Mouse (Mus musculus) intestine, postnatal 0 days (tissue): Measurements from ENCODE around the gene 0610010K14Rik. TPM values are rescaled to one million over a fixed set of nuclear protein-coding genes. Genes with fewer than 3 reads are reported as not detected.
A peak's percentile ranks its signal among the peaks of the same experiment; 100 is the strongest.

ENCODE experiments used
- ATAC-seq: fragments of 200-750 bp; cut with Nextera tagmentation; 2 replicates; pipeline ENCODE4 v1.8.0; 2017; ENCODE audit warnings: mild to moderate bottlenecking, moderate TSS enrichment, moderate library complexity
- H3K27ac ChIP-seq: fragments of 300-500 bp; sonication (generic); 2 replicates; pipeline ENCODE4 v1.5.1; 2014; ENCODE audit warnings: mild to moderate bottlenecking, low read depth, low read length, moderate library complexity
- H3K27me3 ChIP-seq: fragments of 300-500 bp; sonication (generic); replicated peaks from 2 replicates; pipeline ENCODE4 v1.6.1; 2014; ENCODE audit warnings: low read length, mixed read lengths; ENCODE audit not compliant: control insufficient read depth, insufficient read depth
- H3K36me3 ChIP-seq: fragments of 300-500 bp; sonication (generic); 2 replicates; pipeline ENCODE4 v1.6.1; 2014; ENCODE audit warnings: mild to moderate bottlenecking, moderate library complexity; ENCODE audit not compliant: control insufficient read depth, insufficient read depth
- H3K4me1 ChIP-seq: fragments of 300-500 bp; sonication (generic); replicated peaks from 2 replicates; pipeline ENCODE4 v1.6.1; 2014; ENCODE audit warnings: antibody characterized with exemption, low read length, mixed read lengths; ENCODE audit not compliant: control insufficient read depth, insufficient read depth
- H3K4me2 ChIP-seq: fragments of 300-500 bp; sonication (generic); replicated peaks from 2 replicates; pipeline ENCODE4 v1.6.1; 2014; ENCODE audit warnings: low read depth, mild to moderate bottlenecking, moderate library complexity
- H3K4me3 ChIP-seq: fragments of 300-500 bp; sonication (generic); 2 replicates; pipeline ENCODE4 v1.5.1; 2014; ENCODE audit warnings: low read depth, low read length
- H3K9ac ChIP-seq: fragments of 300-500 bp; sonication (generic); 2 replicates; pipeline ENCODE4 v1.6.1; 2014; ENCODE audit warnings: mild to moderate bottlenecking, low read depth, low read length
- H3K9me3 ChIP-seq: fragments of 300-500 bp; sonication (generic); 2 replicates; pipeline ENCODE4 v1.6.1; 2016; ENCODE audit warnings: mixed run types; ENCODE audit not compliant: control insufficient read depth
- CTCF ChIP-seq: sonication (generic); IDR thresholded peaks from 2 replicates; pipeline ENCODE4 v1.5.1; 2016; ENCODE audit warnings: low read depth, mild to moderate bottlenecking, control low read depth, antibody characterized with exemption, moderate library complexity
- WGBS: fragments of 180-500 bp; shearing (Covaris S2); extraction: QIAGEN DNeasy Blood & Tissue Kit; methylation state at CpG from one replicate; pipeline ENCODE4 v1.1.7; 2014; 5-methylcytosine and 5-hydroxymethylcytosine counted together
- polyA plus RNA-seq: library from polyadenylated mRNA; unstranded; fragments of >200 nt; fragmentation: Nextera tagmentation; extraction: Ambion mirVana; gene quantifications from 2 replicates; pipeline ENCODE4 v1.2.1, GENCODE M21; 2015

The 0610010K14Rik gene
- polyA plus RNA-seq, 1 experiment from 2014 or later, result 72.7 TPM

DNA sequence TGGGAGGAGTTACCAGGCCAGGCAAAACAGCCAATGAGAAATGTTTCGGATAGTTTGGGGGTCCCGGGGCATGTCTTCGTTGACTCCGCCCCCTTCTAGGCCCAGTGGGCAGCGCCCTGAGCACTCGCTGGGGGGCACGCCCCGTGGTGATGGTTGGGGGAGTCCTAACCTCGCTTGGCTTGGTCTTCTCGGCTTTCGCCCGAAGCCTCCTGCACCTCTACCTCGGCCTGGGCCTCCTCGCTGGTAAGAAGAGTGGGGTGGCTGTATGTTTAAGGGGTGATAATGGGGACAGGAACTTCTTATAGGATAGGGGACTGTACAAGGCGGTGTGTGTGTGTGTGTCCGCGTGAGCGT is 22.9 kb downstream of the 0610010K14Rik start:
- Histone ChIP-seq H3K36me3 (peaks cover 4% of the 10 kb centered on the region; the same call in 1 of the 2 replicates), H3K4me1 (peaks cover 12% of the 10 kb centered on the region), H3K4me2 (peak overlapping the region; percentile 73), H3K4me3 (peak overlapping the region; percentile 32; the same call in 1 of the 2 replicates), H3K27me3 (peaks cover 15% of the 10 kb centered on the region), H3K9me3 (no peaks in the 10 kb centered on the region), H3K27ac (no peak overlapping the region), H3K9ac (0 out of 2 replicates have a peak overlapping the region, but pooled peaks have one; percentile 17)
- WGBS, result 28% methylated on average over 17 of the region's 18 CpGs
- TF ChIP-seq CTCF, result no peak
- ATAC-seq, result no peak

DNA sequence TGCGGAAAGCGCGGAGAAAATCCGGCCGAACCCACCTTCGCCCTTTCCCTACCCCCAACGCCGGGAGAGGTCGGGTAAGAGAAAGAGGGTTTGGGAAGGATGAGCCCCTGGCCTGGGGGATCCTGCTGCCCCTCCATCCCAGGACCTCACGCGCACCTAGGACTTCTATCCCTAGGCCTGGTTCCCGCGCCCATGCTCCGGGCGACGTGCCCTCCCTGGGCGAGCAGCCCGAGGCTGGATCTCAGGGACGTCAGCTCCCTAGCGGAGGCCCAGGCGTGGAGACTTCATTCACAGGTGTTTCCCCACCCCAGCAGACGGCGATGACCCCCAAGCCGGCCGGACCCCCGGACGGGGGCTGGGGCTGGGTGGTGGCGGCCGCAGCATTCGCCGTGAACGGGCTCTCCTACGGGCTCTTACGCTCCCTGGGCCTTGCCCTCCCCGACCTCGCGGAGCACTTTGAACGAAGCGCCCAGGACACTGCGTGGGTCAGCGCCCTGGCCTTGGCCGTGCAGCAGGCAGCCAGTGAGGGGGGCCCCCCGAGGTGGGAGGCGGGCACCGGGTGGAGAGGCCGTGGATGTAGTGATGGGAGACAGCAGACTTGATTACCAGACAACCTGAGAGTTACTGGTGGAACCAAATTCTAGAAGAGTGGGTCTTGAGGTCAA is 23.4 kb downstream of the 0610010K14Rik start:
- ATAC-seq, result 0 out of 2 replicates have a peak, but pooled peaks have one; percentile 6
- Histone ChIP-seq H3K36me3 (peaks cover 4% of the 10 kb centered on the region; the same call in 1 of the 2 replicates), H3K4me2 (peak overlapping the region; percentile 73), H3K4me1 (peaks cover 12% of the 10 kb centered on the region), H3K27me3 (peaks cover 15% of the 10 kb centered on the region), H3K9me3 (no peaks in the 10 kb centered on the region), H3K4me3 (peak overlapping the region; percentile 32), H3K9ac (0 out of 2 replicates have a peak overlapping the region, but pooled peaks have one; percentile 17), H3K27ac (no peak overlapping the region)
- no peak for TF ChIP-seq CTCF
- WGBS, result 1% methylated on average over 46 of the region's 46 CpGs

DNA sequence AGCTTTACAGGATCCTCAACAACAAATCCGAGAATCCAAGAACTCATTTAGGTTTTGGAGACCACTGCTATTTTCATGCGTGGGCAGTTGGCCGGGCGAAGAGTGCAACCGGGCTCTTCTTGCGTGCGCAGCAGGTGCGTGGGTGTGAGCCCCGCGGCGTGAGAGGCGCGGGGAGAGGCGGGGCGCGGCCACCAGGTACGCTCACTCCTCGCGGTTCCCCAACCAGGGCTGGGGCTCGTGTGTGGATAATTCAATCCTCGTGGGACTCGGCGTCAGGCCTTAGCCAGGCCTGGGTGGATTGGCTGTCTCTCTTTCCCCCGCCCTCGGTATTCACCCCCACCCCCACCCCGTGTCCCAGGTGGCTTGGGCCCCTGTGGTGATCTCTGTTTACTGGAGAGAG is 24.0 kb downstream of the 0610010K14Rik start:
- H3K4me3 ChIP-seq, result peak overlapping the region; percentile 32
- 7% methylated on average over 26 of the region's 26 CpGs for WGBS
- 0 out of 2 replicates have a peak overlapping the region, but pooled peaks have one; percentile 16 for H3K27ac ChIP-seq
- peaks cover 4% of the 10 kb centered on the region; the same call in 1 of the 2 replicates for H3K36me3 ChIP-seq
- peak overlapping the region; percentile 73 for H3K4me2 ChIP-seq
- H3K9me3 ChIP-seq, result no peaks in the 10 kb centered on the region
- no peak for TF ChIP-seq CTCF
- peaks cover 15% of the 10 kb centered on the region for H3K27me3 ChIP-seq
- peaks cover 11% of the 10 kb centered on the region for H3K4me1 ChIP-seq
- peak; percentile 17; the same call in 1 of the 2 replicates for ATAC-seq
- H3K9ac ChIP-seq, result 0 out of 2 replicates have a peak overlapping the region, but pooled peaks have one; percentile 17

DNA sequence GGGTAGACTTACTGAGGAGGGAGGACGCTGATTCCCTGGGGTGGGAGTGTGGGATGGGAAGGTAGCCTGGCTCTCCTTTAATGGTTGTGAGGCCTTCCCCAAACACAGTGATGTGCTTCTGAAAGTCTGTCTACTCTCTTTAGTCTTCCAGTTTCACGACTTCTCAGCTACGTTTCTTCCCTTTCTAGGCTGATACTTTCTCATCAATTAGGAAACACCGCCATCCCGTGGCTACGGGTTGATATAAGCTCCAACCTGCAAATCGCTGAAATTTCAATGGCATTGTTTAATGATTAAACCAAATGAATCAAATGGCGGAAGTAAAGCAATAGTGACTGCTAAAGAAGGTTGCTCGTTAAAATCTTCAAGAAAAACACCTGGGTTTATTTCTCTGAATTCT is 24.8 kb downstream of the 0610010K14Rik start:
- Histone ChIP-seq H3K4me3 (0 out of 2 replicates have a peak overlapping the region, but pooled peaks have one; percentile 32), H3K4me1 (0 out of 2 replicates have a peak, but pooled peaks cover 7% of the 10 kb centered on the region), H3K9me3 (no peaks in the 10 kb centered on the region), H3K36me3 (peaks cover 4% of the 10 kb centered on the region; the same call in 1 of the 2 replicates), H3K27ac (no peak overlapping the region), H3K9ac (no peak overlapping the region), H3K27me3 (peaks cover 15% of the 10 kb centered on the region), H3K4me2 (peak overlapping the region; percentile 73)
- TF ChIP-seq CTCF, result peak; percentile 82
- WGBS, result 5% methylated on average over 9 of the region's 9 CpGs
- ATAC-seq, result peak; percentile 34; the same call in 1 of the 2 replicates

DNA sequence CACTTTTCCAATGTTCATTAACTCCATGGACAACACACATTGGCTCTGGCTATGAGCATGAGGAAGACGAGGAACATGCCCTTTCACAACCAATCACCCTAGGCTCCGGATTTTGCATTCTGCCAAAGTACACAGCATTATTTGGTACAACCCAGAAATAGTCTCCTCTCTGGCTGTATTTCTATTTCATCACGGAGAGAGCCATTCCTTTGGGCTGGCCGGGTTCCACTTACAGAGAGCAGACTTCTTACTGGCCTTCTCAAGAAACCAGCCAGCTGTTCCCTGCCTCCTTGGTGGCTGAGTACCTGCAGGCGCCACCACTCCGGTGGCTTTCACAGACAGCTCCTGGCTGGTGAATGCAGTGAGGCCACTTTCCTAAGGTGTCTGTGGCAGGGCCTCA is 25.3 kb downstream of the 0610010K14Rik start, which contains the start of gene Slc16a11:
TSS of gene Slc16a11 (plus strand) at position 330 of the 400 bp plus-strand sequence.
- TF ChIP-seq CTCF, result no peak
- Histone ChIP-seq H3K9ac (no peak within 1 kb of the TSS), H3K4me1 (0 out of 2 replicates have a peak, but pooled peaks cover 7% of the 10 kb centered on the region), H3K4me2 (peak within 1 kb of the TSS; percentile 73), H3K27me3 (peaks cover 15% of the 10 kb centered on the region), H3K9me3 (no peaks in the 10 kb centered on the region), H3K27ac (0 out of 2 replicates have a peak within 1 kb of the TSS, but pooled peaks have one; percentile 16), H3K36me3 (peaks cover 4% of the 10 kb centered on the region; the same call in 1 of the 2 replicates), H3K4me3 (peak within 1 kb of the TSS; percentile 32; the same call in 1 of the 2 replicates)
- 60% methylated on average over 6 of the region's 6 CpGs for WGBS
- ATAC-seq, result no peak

DNA sequence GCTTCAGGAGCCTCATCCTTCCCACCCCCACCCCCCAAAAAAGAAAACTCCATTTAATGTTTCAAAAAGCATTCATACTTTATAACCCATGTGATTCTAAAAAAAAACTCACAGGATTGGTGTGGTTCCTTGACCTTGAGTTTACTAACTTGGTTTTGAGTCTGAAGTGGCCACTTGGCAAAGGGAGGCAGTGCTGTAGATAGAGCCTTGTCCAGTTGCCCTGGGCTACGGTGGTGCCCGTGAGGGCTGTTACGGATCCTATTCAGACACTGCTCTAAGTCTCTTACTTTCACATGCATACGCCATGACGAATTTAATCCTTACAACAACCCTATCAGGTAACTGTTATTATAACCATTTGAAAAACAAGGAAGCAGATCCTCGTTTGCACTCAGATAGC is 25.7 kb downstream of the 0610010K14Rik start:
- peaks cover 4% of the 10 kb centered on the region; the same call in 1 of the 2 replicates for H3K36me3 ChIP-seq
- TF ChIP-seq CTCF, result no peak
- no peak for ATAC-seq
- no peak overlapping the region for H3K4me2 ChIP-seq
- 79% methylated on average over 6 of the region's 6 CpGs for WGBS
- H3K27ac ChIP-seq, result no peak overlapping the region
- no peaks in the 10 kb centered on the region for H3K9me3 ChIP-seq
- H3K4me1 ChIP-seq, result 0 out of 2 replicates have a peak, but pooled peaks cover 7% of the 10 kb centered on the region
- H3K4me3 ChIP-seq, result no peak overlapping the region
- H3K9ac ChIP-seq, result no peak overlapping the region
- H3K27me3 ChIP-seq, result peaks cover 15% of the 10 kb centered on the region
